Comparison of ENCODE assay signal across 10 mouse cellular contexts in the genomic region with DNA sequence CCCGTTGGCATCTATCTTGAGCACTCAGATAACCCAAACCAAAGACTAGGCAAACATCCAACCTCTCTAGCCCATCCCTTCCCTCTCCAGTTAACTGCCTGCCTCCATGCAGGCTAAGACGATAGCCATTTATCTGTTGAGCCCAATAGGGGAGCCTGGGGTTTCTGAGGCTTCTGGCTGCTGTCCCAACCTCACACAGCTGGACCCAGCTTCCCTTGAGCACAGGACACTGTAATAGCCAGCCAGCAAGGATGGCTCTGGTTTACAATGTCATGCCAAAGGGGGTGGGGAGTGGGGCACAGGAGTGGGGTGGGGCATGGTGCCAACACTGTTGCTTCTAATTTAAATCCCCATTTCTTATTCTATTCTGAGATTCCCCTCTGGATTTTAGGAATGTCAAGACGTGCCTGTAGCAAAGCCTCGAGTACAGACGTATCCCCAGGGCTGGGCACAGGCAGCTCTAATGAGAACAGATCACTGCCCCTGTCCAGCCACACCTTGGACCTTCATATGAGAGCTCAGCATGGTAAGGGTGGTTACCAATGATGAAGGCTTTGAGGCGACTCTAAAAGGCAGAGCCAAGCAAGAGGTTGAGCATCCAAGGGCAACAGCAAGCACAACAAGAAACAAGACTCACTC.
DNase-seq lines count a peak whose midpoint lies in the region; ATAC-seq and TF ChIP-seq lines count a peak whose summit lies in the region.
"Had no signal": no experiment of that assay in that cellular context is flagged by ENCODE, and none has a peak within 500 bp of the region (broad histone marks: within the 10 kb centered on the region; RNA-seq: fewer than 3 reads in every experiment).

No protein-coding gene starts in this region.

- H3K27me3 ChIP-seq in forebrain, postnatal 0 days (ENCODE audit: insufficient read depth, low read length), result no peaks in the 10 kb centered on the region
- H3K27me3 ChIP-seq in forebrain, embryonic 12.5 days, result no peaks in the 10 kb centered on the region
- no peaks in the 10 kb centered on the region for H3K27me3 ChIP-seq in lung, embryonic 16.5 days (ENCODE audit: control insufficient read depth, insufficient read depth, low read depth, low read length)
- H3K27me3 ChIP-seq: hindbrain, embryonic 13.5 days had no signal

- no peak overlapping the region for H3K9ac ChIP-seq in forebrain, postnatal 0 days
- no peak overlapping the region for H3K9ac ChIP-seq in forebrain, embryonic 12.5 days
- no peak overlapping the region for H3K9ac ChIP-seq in lung, embryonic 16.5 days (ENCODE audit: low read length)
- H3K9ac ChIP-seq: hindbrain, embryonic 13.5 days had no signal

- 59% methylated on average over 6 of the region's 6 CpGs for WGBS in forebrain, postnatal 0 days
- 75% methylated on average over 6 of the region's 6 CpGs for WGBS in forebrain, embryonic 12.5 days
- WGBS in lung, embryonic 16.5 days, result 52% methylated on average over 6 of the region's 6 CpGs

- no peak overlapping the region for H3K4me3 ChIP-seq in forebrain, postnatal 0 days (ENCODE audit: low read depth, low read length)
- H3K4me3 ChIP-seq in forebrain, embryonic 12.5 days (replicated peaks), result no peak overlapping the region
- H3K4me3 ChIP-seq in lung, embryonic 16.5 days (ENCODE audit: low read length), result no peak overlapping the region
- H3K4me3 ChIP-seq: hindbrain, embryonic 13.5 days had no signal

- H3K9me3 ChIP-seq in forebrain, postnatal 0 days (ENCODE audit: low read length), result no peaks in the 10 kb centered on the region
- no peaks in the 10 kb centered on the region for H3K9me3 ChIP-seq in forebrain, embryonic 12.5 days
- H3K9me3 ChIP-seq in lung, embryonic 16.5 days (ENCODE audit: control insufficient read depth, low read length), result no peaks in the 10 kb centered on the region
- H3K9me3 ChIP-seq: hindbrain, embryonic 13.5 days had no signal

- DNase-seq in forebrain, postnatal 0 days, result no peak
- DNase-seq in lung, postnatal 36 days, result no peak
- DNase-seq in lung, postnatal 14 days, result peak; percentile 21
- no peak for DNase-seq in embryo, embryonic 9.5 days (ENCODE audit: extremely low spot score)
- DNase-seq in urinary bladder, postnatal 36 days (ENCODE audit: low spot score in 2 of 2), result no peak
- DNase-seq: layer of hippocampus, postnatal 36 days had no signal

- no peak overlapping the region for H3K27ac ChIP-seq in forebrain, postnatal 0 days (ENCODE audit: low read depth, low read length)
- H3K27ac ChIP-seq in forebrain, embryonic 12.5 days, result no peak overlapping the region
- H3K27ac ChIP-seq in lung, embryonic 16.5 days (ENCODE audit: low read length), result no peak overlapping the region
- H3K27ac ChIP-seq: hindbrain, embryonic 13.5 days had no signal

- no peaks in the 10 kb centered on the region for H3K4me1 ChIP-seq in forebrain, postnatal 0 days (ENCODE audit: insufficient read depth)
- H3K4me1 ChIP-seq in forebrain, embryonic 12.5 days, result no peaks in the 10 kb centered on the region
- peaks cover 8% of the 10 kb centered on the region for H3K4me1 ChIP-seq in lung, embryonic 16.5 days (replicated peaks; ENCODE audit: control insufficient read depth, insufficient read depth, low read length)

- no peak overlapping the region for H3K4me2 ChIP-seq in forebrain, postnatal 0 days (ENCODE audit: low read depth)
- no peak overlapping the region for H3K4me2 ChIP-seq in forebrain, embryonic 12.5 days
- H3K4me2 ChIP-seq in lung, embryonic 16.5 days (ENCODE audit: low read depth, low read length), result no peak overlapping the region
- H3K4me2 ChIP-seq: hindbrain, embryonic 13.5 days had no signal

- no peaks in the 10 kb centered on the region for H3K36me3 ChIP-seq in forebrain, postnatal 0 days (ENCODE audit: insufficient read depth)
- H3K36me3 ChIP-seq in forebrain, embryonic 12.5 days (replicated peaks), result no peaks in the 10 kb centered on the region
- no peaks in the 10 kb centered on the region for H3K36me3 ChIP-seq in lung, embryonic 16.5 days (ENCODE audit: control insufficient read depth, insufficient read depth, low read length)
- H3K36me3 ChIP-seq: hindbrain, embryonic 13.5 days had no signal

- TF ChIP-seq CTCF in forebrain, postnatal 0 days (IDR thresholded peaks at IDR 0.05; ENCODE audit: low read depth), result no peak

- peak; percentile 23 for ATAC-seq in forebrain, postnatal 0 days
- ATAC-seq in forebrain, embryonic 12.5 days (ENCODE audit: low FRiP score), result no peak
- ATAC-seq in lung, embryonic 16.5 days (ENCODE audit: low read depth), result peak; percentile 86
- ATAC-seq in erythroid progenitor cell, adult 5-6 weeks (replicated peaks; ENCODE audit: low FRiP score, poor library complexity, severe bottlenecking), result peak; percentile 58
